Mouse (Mus musculus): ENCODE measurements around the gene Rps6ka1. TPM values are rescaled to one million over a fixed set of nuclear protein-coding genes. Genes with fewer than 3 reads are reported as not detected.
"Not testable (repeated sequence)": the region's sequence is repeated elsewhere in the genome, so short reads cannot be mapped to it uniquely, and the experiment has no call there.

The Rps6ka1 gene
- total RNA-seq (2017), result 67.3 and 80.3 TPM in 2 replicates

DNA sequence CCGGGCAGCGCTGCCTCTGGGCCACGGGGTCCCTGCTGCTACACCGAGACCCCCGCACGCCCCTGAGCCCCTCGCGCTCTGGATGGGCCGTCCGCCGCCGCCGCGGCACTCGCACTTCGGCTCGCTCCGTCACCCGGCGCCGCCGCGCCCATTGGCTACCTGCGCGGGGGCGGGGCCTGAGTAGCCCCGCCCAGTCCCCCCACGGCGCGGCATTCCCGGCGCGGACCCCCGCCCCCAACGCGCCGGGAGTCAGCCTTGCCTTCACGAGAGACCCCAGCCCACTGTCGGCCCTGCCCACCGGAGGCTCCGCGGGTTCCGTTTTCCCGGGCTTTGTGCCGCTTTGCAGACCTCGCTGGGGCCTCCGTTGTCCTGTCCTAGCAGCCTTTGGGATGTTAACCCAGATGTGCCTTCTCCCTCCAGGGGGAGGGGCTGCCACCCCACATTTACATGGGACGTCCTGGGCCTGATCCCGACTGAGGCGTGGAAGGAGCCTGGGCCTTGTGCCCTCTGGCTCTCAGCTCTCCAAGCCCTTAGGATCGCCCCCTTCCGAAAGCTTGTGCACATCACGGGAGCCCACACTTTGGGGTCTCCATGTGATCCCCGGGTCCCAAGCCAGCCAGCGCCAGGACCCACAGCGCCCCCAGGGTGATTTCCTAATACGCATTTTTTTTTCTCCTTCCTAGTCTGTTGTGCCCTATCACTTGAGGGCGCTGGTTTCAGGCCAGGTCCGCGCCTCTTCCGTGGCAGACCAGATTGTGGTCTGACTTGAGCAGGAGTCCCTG lies at the start of gene Rps6ka1:
Gene Rps6ka1 (minus strand): TSS at position 126 of the 782 bp plus-strand sequence.
- peak; percentile 21; the same call in 1 of the 2 replicates for ATAC-seq (ENCODE audit: extremely low read depth, insufficient number of reproducible peaks, low FRiP score, poor library complexity, severe bottlenecking)

GRCm38 (mm10) chr4:133931785-133932184 lies 44.2 kb upstream of the Rps6ka1 start:
- no peak for ATAC-seq (ENCODE audit: extremely low read depth, insufficient number of reproducible peaks, low FRiP score, poor library complexity, severe bottlenecking)

DNA sequence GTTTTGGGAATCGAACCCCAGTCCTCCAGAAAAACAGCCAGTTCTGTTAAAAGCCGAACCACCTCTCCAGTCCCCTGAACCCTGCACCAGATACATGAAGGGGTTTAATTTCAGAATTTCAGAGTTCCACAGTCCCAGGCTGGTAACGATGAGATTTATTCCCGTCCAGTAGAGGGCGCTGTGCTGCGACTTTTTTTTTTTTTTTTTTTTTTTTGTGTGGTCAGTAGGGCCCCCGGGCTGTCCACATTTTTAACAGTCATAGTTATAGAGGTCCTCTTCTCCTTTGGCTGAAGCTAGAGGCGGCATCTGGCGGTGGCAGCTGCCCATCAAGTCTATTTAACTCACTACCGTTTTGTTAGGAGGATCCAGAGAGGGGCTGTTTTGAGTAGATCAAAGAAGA lies 43.8 kb upstream of the Rps6ka1 start:
- ATAC-seq (ENCODE audit: extremely low read depth, insufficient number of reproducible peaks, low FRiP score, poor library complexity, severe bottlenecking), result peak; percentile 36; the same call in 1 of the 2 replicates

GRCm38 (mm10) chr4:133929278-133929670 lies 41.7 kb upstream of the Rps6ka1 start:
- no peak for ATAC-seq (ENCODE audit: extremely low read depth, insufficient number of reproducible peaks, low FRiP score, poor library complexity, severe bottlenecking)

DNA sequence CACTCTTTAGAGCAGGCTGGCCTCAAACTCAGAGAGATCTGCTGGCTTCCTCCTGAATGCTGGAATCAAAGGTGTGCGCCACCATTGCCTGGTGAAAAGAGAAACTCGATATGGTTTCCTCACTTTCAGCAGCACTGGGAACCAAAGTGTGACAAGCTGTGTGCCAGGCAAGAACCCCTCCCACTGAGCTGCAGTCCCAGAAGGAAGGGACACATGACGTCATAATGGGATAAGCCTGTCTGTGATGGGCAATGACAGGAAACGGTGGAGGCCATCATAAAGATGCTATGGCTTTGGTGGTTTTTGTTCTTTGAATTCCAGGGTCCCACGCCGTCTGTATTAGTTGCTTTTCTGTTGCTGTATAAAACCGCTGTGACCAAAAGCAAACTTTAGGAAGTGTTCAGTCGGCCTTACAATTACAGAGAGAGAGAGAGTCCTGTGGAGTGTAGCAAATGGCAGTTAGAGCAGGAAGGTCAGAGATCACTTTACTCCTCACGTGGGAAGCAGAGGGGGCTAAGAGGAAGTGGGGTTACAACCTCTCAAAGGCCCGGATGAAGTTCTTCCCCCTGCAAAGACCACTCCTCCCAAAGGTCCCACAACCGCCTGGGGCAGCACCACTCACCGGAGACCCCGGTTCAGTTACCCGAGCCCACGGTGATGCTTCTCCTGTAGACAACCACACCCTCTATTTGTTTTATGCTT lies 41.1 kb upstream of the Rps6ka1 start:
- ATAC-seq (ENCODE audit: extremely low read depth, insufficient number of reproducible peaks, low FRiP score, poor library complexity, severe bottlenecking), result 0 out of 2 replicates have a peak, but pooled peaks have one; percentile 3

GRCm38 (mm10) chr4:133925204-133925603 lies 37.6 kb upstream of the Rps6ka1 start:
- no peak for ATAC-seq (ENCODE audit: extremely low read depth, insufficient number of reproducible peaks, low FRiP score, poor library complexity, severe bottlenecking)

DNA sequence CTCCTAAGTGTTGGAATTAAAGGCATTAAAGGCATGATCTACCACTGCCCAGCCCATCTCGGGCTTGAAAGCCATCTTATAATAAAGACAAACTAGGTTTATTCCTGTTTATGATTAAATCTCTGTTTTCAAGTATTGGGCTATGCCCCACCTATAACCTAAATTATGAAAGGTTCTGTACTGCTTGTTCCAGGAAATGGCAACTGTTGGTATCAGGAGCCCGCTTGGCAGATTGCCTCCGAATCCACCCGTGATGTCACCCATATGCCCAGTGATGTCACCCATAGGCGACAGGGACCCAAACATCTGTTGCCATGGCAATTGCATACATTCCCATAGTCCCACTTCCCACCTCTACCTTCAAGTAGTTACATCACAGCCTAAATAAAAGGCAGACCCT lies 36.1 kb upstream of the Rps6ka1 start:
- no peak for ATAC-seq (ENCODE audit: extremely low read depth, insufficient number of reproducible peaks, low FRiP score, poor library complexity, severe bottlenecking)

- ATAC-seq (ENCODE audit: extremely low read depth, insufficient number of reproducible peaks, low FRiP score, poor library complexity, severe bottlenecking), result not testable (repeated sequence)
These were observed 30.7 kb upstream of the Rps6ka1 start for GRCm38 (mm10) chr4:133918093-133918825.

DNA sequence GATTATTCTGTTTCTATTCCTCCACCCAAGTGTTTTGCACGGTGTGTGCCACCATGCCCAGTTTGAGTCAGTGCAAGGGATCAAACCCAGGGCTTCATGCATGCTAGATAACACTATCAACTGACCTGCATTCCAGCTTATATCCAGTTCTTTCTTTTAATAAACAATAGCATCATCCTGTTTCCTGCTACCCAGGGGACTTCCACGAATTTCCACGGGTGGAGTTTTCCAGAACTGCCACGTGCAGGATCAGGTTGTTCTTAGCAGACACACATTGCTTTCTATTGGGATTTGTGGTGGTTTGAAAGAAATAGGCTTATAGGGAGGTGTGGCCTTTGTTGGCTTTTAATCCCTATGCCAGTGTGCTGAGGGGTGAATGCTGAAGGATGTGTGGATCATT lies 24.4 kb upstream of the Rps6ka1 start:
- ATAC-seq (ENCODE audit: extremely low read depth, insufficient number of reproducible peaks, low FRiP score, poor library complexity, severe bottlenecking), result no peak

DNA sequence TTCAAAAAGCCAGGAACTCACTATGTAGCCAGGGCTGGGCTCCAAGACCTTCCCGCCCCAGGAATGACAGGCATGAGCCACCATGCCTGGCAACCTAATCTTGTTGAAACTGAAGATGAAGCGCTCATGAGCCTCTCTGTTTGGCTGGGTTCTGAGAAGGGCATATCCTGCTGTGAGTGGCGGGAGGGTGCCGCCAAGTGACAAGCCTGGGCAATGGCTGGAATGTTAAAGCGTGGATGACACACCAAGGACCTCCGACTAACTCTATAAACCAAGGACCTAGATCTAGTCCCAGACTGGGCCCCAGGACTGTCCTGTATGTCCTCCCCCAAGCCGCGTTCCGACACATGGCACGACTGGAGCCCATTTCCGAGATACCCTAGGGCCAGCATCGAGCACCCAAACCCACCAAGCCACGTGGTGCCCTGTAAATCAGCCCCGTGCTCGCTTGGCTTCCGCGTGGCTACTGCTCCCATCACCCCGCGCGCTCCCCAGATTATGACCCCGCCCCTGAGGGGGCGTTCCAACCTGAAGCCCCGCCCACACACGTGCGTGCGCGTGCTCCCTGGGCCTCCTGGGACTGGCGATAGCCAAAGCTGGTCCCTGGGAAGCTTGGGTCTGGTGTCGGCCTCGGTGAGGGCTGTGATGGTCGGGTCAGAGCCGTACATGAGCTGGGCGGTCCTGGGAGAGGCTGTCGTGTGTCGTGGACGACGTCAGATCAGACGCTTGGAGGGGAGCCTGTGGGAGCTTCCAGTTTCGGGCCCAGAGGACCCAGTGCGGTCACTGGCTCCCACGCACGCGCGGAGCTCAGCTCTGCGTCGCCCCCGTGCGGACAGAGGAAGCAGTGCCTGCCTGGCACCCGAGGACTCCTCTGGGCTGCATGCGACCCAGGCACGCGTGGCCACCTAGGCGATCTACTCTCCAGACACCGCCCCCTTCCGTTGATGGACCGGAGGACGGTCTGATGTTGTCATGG lies 22.9 kb upstream of the Rps6ka1 start:
- peak; percentile 84 for ATAC-seq (ENCODE audit: extremely low read depth, insufficient number of reproducible peaks, low FRiP score, poor library complexity, severe bottlenecking)

DNA sequence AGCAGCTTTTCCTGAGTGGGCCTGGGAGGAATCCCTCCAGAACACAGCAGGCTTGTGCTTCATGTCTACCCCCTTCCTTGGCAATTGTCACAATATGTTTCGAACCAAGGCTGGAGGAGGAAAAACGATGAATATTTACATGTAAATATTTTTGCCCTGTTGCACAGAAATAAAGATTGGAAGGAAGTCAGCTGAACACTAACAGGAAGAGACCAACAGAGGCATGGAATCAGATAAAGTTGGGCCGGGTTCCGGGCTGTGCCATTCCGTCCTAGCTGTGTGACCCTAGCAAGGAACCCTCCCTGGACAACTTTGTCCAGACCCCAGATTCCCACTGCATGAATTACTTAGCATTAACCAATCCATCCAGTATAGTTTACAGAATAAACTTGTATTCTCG lies 20.5 kb upstream of the Rps6ka1 start:
- ATAC-seq (ENCODE audit: extremely low read depth, insufficient number of reproducible peaks, low FRiP score, poor library complexity, severe bottlenecking), result no peak

DNA sequence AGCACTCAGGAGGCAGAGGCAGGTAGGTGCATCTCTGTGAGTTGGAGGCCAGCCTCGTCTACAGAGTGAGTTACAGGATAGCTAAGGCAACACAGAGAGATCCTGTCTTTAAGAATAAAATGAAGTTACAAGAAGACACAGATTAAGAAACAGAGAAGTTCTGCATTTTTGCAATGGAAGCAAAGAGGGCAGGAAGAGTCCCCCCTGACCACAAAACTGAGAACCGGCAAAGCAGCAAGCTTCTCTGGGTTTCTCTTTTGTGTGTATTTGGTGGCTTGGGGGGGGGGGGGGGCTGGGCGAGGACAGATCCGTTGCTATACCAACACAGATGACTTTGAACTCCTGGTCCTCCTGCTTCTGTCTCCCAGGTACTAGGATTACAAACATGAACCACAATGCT lies 19.5 kb upstream of the Rps6ka1 start:
- ATAC-seq (ENCODE audit: extremely low read depth, insufficient number of reproducible peaks, low FRiP score, poor library complexity, severe bottlenecking), result no peak

DNA sequence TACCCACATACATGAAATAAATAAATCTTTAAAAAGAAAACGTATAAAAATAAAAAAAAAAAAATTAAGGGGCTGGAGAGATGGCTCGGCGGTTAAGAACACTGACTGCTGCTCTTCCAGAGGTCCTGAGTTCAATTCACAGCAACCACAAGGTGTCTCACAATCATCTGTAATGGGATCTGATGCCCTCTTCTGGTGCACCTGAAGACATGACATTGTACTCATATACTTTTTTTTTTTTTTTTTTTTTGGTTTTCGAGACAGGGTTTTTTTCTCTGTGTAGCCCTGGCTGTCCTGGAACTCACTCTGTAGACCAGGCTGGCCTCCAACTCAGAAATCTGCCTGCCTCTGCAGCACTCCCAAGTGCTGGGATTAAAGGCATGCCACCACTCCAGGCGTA lies 18.7 kb upstream of the Rps6ka1 start:
- ATAC-seq (ENCODE audit: extremely low read depth, insufficient number of reproducible peaks, low FRiP score, poor library complexity, severe bottlenecking), result not testable (repeated sequence)

DNA sequence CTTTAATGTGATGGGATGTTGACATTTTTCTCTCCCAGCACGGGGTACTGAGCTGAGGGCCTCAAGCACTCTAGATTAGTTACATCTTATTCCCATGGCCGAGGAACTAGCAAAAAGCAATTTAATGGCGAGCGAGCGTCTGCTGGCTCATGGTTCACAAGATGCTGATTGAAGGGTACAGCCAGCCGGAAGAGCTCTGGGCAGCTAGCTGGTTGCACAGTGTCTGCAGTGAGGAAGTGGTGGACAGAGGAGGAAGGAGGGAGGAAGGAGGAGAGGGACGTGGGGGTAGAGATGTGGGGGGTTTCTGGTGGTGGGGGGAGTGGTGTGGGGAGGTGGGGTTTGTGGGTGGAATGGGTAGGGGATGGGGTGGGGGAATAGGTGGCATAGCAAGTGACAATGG lies 17.6 kb upstream of the Rps6ka1 start:
- peak; percentile 69 for ATAC-seq (ENCODE audit: extremely low read depth, insufficient number of reproducible peaks, low FRiP score, poor library complexity, severe bottlenecking)

DNA sequence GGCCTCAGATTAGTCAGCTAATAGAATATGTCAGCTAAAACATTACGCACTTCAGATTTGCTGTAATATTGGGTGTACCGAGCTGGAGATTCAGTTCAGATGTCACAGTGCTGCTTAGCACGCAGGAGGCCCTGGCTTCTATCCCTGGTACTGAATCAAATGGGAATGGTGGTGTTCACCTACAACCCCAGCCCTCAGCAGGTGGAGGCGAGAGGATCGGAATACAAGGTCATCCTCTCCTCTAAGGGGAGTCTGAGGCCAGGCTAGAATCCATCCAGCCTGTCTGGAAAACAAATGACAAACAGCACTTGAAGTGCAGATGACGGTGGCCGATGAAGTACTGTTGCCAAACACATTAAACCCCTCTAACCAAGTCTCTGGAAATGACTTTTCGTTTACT lies 16.7 kb upstream of the Rps6ka1 start:
- ATAC-seq (ENCODE audit: extremely low read depth, insufficient number of reproducible peaks, low FRiP score, poor library complexity, severe bottlenecking), result no peak

DNA sequence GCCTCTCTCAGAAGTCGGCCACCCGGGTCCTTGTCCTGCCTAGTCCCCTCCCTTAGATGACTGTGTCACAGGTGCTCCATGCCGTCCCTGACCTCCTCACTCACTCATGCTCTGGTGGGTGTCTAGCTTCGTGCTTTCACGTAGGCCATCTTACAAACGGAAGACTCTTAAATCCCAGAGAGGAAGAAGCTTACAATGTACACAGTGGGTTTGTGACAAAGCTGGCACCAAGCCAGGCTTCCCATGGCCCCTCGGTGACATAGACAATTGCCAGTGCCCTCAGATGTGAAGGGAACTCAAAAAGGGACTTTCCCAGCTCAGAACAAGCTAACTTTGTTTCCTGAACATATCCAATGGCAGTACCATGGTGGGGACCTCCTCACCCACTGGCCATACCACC lies 15.8 kb upstream of the Rps6ka1 start:
- ATAC-seq (ENCODE audit: extremely low read depth, insufficient number of reproducible peaks, low FRiP score, poor library complexity, severe bottlenecking), result no peak

DNA sequence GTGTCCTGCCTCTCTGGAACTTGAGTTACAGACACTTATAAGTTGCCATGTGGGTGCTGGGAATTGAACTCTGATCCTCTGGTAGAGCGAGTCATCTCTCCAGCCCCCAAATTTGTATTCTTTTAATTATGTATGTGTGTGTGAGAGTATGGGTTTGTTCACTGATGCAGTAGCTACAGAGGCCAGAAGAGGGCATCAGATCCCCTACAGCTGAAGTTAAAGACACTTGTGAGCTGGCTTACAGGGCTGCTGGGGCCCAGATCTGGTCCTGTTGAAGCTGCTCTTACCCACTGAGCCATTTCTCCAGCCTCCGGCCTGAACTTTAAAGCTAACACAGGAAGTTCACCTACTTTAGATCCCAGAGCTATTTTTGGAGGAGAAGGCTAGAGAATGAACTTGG lies 14.9 kb upstream of the Rps6ka1 start:
- no peak; the same call in 1 of the 2 replicates for ATAC-seq (ENCODE audit: extremely low read depth, insufficient number of reproducible peaks, low FRiP score, poor library complexity, severe bottlenecking)

GRCm38 (mm10) chr4:133900887-133901286 lies 13.3 kb upstream of the Rps6ka1 start:
- no peak for ATAC-seq (ENCODE audit: extremely low read depth, insufficient number of reproducible peaks, low FRiP score, poor library complexity, severe bottlenecking)

- no peak for ATAC-seq (ENCODE audit: extremely low read depth, insufficient number of reproducible peaks, low FRiP score, poor library complexity, severe bottlenecking)
These were observed 12.8 kb upstream of the Rps6ka1 start for GRCm38 (mm10) chr4:133900352-133900751.

All from neutrophil, adult 5-6 weeks (primary cell).